Mouse (Mus musculus): ENCODE measurements around the gene Gm20388. TPM values are rescaled to one million over a fixed set of nuclear protein-coding genes. Genes with fewer than 3 reads are reported as not detected.
A peak's percentile ranks its signal among the peaks of the same experiment; 100 is the strongest.

The Gm20388 gene
- polyA plus RNA-seq, 1 experiment = 49.7 TPM

GRCm38 (mm10) chr8:120371146-120371545 is 460.5 kb downstream of the Gm20388 start:
- H3K36me3 ChIP-seq (ENCODE audit: control insufficient read depth, insufficient read depth, low read length) = no peaks in the 10 kb centered on the region
- H3K4me3 ChIP-seq (ENCODE audit: insufficient read depth, low read depth, low read length) = no peak overlapping the region
- peaks cover 17% of the 10 kb centered on the region for H3K4me1 ChIP-seq (ENCODE audit: control insufficient read depth, insufficient read depth, low read length)
- no peaks in the 10 kb centered on the region for H3K27me3 ChIP-seq (replicated peaks; ENCODE audit: control insufficient read depth, insufficient read depth, low read length)
- DNase-seq = no peak
- TF ChIP-seq CTCF (conservative IDR thresholded peaks at IDR 0.05; ENCODE audit: insufficient read depth, insufficient read length, low read depth, low read length) (no peak), POLR2A (IDR thresholded peaks at IDR 0.05; ENCODE audit: low read depth, low read length) (no peak)
- WGBS = 80% methylated on average over 5 of the region's 5 CpGs
- H3K27ac ChIP-seq (ENCODE audit: insufficient read depth, low read depth, low read length) = no peak overlapping the region

- H3K4me3 ChIP-seq (ENCODE audit: insufficient read depth, low read depth, low read length) = no peak overlapping the region
- WGBS = 86% methylated on average over 8 of the region's 8 CpGs
- TF ChIP-seq POLR2A (IDR thresholded peaks at IDR 0.05; ENCODE audit: low read depth, low read length) (no peak), CTCF (conservative IDR thresholded peaks at IDR 0.05; ENCODE audit: insufficient read depth, insufficient read length, low read depth, low read length) (no peak)
- no peak overlapping the region for H3K27ac ChIP-seq (ENCODE audit: insufficient read depth, low read depth, low read length)
- H3K4me1 ChIP-seq (ENCODE audit: control insufficient read depth, insufficient read depth, low read length) = peaks cover 17% of the 10 kb centered on the region
- no peaks in the 10 kb centered on the region for H3K27me3 ChIP-seq (replicated peaks; ENCODE audit: control insufficient read depth, insufficient read depth, low read length)
- no peak for DNase-seq
- H3K36me3 ChIP-seq (ENCODE audit: control insufficient read depth, insufficient read depth, low read length) = no peaks in the 10 kb centered on the region
These were observed 461.2 kb downstream of the Gm20388 start for GRCm38 (mm10) chr8:120371725-120372457.

DNA sequence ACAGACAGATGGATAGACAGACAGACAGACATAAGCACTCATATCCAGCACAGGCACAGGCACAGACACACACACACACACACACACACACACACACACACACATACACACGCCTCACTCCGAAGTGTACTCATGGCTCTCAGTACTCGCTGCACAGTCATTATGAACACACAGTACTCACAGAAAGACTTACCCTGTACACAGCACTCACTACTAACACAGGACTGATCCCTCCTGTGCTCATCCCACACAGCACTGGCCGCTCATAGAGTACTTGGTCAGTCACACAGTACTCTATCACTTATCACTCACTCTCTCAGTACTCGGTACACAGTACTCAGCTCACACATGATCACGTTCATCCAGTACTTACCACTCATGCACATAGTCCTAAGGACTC is 462.0 kb downstream of the Gm20388 start:
- Histone ChIP-seq H3K4me1 (ENCODE audit: control insufficient read depth, insufficient read depth, low read length) (peaks cover 17% of the 10 kb centered on the region), H3K27me3 (replicated peaks; ENCODE audit: control insufficient read depth, insufficient read depth, low read length) (no peaks in the 10 kb centered on the region)

GRCm38 (mm10) chr8:120373621-120374020 is 463.0 kb downstream of the Gm20388 start:
- Histone ChIP-seq H3K27ac (ENCODE audit: insufficient read depth, low read depth, low read length) (no peak overlapping the region), H3K4me1 (ENCODE audit: control insufficient read depth, insufficient read depth, low read length) (peaks cover 16% of the 10 kb centered on the region), H3K36me3 (ENCODE audit: control insufficient read depth, insufficient read depth, low read length) (no peaks in the 10 kb centered on the region), H3K27me3 (replicated peaks; ENCODE audit: control insufficient read depth, insufficient read depth, low read length) (no peaks in the 10 kb centered on the region), H3K4me3 (ENCODE audit: insufficient read depth, low read depth, low read length) (no peak overlapping the region)
- DNase-seq = peak; percentile 36
- 62% methylated on average over 3 of the region's 3 CpGs for WGBS
- no peak for TF ChIP-seq CTCF (conservative IDR thresholded peaks at IDR 0.05; ENCODE audit: insufficient read depth, insufficient read length, low read depth, low read length)
- no peak for TF ChIP-seq POLR2A (IDR thresholded peaks at IDR 0.05; ENCODE audit: low read depth, low read length)

More for the DNA sequence above, 462.0 kb downstream of the Gm20388 start:
- no peak for DNase-seq
- Histone ChIP-seq H3K36me3 (ENCODE audit: control insufficient read depth, insufficient read depth, low read length) (no peaks in the 10 kb centered on the region), H3K4me3 (ENCODE audit: insufficient read depth, low read depth, low read length) (no peak overlapping the region), H3K27ac (ENCODE audit: insufficient read depth, low read depth, low read length) (no peak overlapping the region)
- no peak for TF ChIP-seq CTCF (conservative IDR thresholded peaks at IDR 0.05; ENCODE audit: insufficient read depth, insufficient read length, low read depth, low read length)
- TF ChIP-seq POLR2A (IDR thresholded peaks at IDR 0.05; ENCODE audit: low read depth, low read length) = no peak
- WGBS = 97% methylated on average over 6 of the region's 6 CpGs

DNA sequence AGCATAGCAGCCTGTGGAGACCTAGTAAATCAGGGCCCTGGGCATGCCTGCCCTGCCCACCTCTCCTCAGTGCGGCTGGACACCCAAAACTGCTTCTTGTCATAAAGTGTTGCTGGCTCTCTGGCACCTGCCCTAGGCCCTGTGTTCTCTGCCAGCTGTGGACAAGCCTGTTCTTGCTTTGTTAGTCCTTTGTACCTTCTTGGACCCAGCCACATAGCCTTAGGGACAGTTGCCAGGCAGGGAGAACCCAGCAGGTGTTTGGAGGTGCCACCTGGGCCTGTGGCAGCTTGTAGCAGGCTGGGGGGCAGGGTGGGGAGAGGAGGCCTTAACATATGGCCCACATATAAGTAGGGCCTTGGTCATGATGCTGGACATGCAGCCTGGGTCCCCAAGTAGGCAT is 463.4 kb downstream of the Gm20388 start:
- Histone ChIP-seq H3K27me3 (replicated peaks; ENCODE audit: control insufficient read depth, insufficient read depth, low read length) (no peaks in the 10 kb centered on the region), H3K4me3 (ENCODE audit: insufficient read depth, low read depth, low read length) (no peak overlapping the region), H3K27ac (ENCODE audit: insufficient read depth, low read depth, low read length) (no peak overlapping the region), H3K4me1 (ENCODE audit: control insufficient read depth, insufficient read depth, low read length) (peaks cover 17% of the 10 kb centered on the region), H3K36me3 (ENCODE audit: control insufficient read depth, insufficient read depth, low read length) (no peaks in the 10 kb centered on the region)
- TF ChIP-seq POLR2A (IDR thresholded peaks at IDR 0.05; ENCODE audit: low read depth, low read length) (no peak), CTCF (conservative IDR thresholded peaks at IDR 0.05; ENCODE audit: insufficient read depth, insufficient read length, low read depth, low read length) (no peak)
- WGBS = 66% methylated on average over 1 of the region's 1 CpGs
- DNase-seq = peak; percentile 50

GRCm38 (mm10) chr8:120374514-120374913 is 463.9 kb downstream of the Gm20388 start:
- Histone ChIP-seq H3K4me3 (ENCODE audit: insufficient read depth, low read depth, low read length) (no peak overlapping the region), H3K27ac (ENCODE audit: insufficient read depth, low read depth, low read length) (no peak overlapping the region), H3K27me3 (replicated peaks; ENCODE audit: control insufficient read depth, insufficient read depth, low read length) (no peaks in the 10 kb centered on the region), H3K36me3 (ENCODE audit: control insufficient read depth, insufficient read depth, low read length) (no peaks in the 10 kb centered on the region), H3K4me1 (ENCODE audit: control insufficient read depth, insufficient read depth, low read length) (peaks cover 13% of the 10 kb centered on the region)
- DNase-seq = peak; percentile 34
- TF ChIP-seq POLR2A (IDR thresholded peaks at IDR 0.05; ENCODE audit: low read depth, low read length) = no peak
- TF ChIP-seq CTCF (conservative IDR thresholded peaks at IDR 0.05; ENCODE audit: insufficient read depth, insufficient read length, low read depth, low read length) = no peak
- WGBS = 50% methylated on average over 9 of the region's 9 CpGs

DNA sequence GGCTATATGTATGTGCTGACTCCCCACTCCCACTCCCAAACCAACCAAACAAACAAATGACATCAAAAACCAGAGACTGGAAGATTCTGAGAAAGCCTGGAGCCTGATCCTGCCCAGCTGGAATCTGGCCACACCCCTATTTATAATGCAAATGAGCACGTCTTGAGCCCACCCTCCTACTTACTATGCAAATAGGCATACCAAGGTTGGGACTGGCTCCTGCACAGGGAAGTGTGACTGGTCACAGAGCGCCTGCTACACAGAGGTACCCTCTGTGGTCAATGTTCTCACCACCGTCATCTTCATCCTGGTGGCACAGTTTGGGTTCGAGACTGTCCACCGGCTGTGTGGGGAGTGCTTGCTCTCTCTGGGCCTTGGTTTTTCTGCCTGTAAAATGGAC is 464.5 kb downstream of the Gm20388 start:
- Histone ChIP-seq H3K27ac (ENCODE audit: insufficient read depth, low read depth, low read length) (no peak overlapping the region), H3K36me3 (ENCODE audit: control insufficient read depth, insufficient read depth, low read length) (no peaks in the 10 kb centered on the region), H3K4me1 (ENCODE audit: control insufficient read depth, insufficient read depth, low read length) (peaks cover 13% of the 10 kb centered on the region), H3K4me3 (ENCODE audit: insufficient read depth, low read depth, low read length) (no peak overlapping the region), H3K27me3 (replicated peaks; ENCODE audit: control insufficient read depth, insufficient read depth, low read length) (no peaks in the 10 kb centered on the region)
- WGBS = 58% methylated on average over 5 of the region's 5 CpGs
- TF ChIP-seq CTCF (conservative IDR thresholded peaks at IDR 0.05; ENCODE audit: insufficient read depth, insufficient read length, low read depth, low read length) = no peak
- no peak for TF ChIP-seq POLR2A (IDR thresholded peaks at IDR 0.05; ENCODE audit: low read depth, low read length)
- peak; percentile 57 for DNase-seq

All from kidney, adult 2 months (tissue).